Mouse (Mus musculus): ENCODE measurements at regions not wholly inside any gene's neighbourhood (a gene's known extent, or its start where the extent isn't known, plus 50 kb on each side); places are given as distances from the start of the nearest gene placed in this dataset.

DNA sequence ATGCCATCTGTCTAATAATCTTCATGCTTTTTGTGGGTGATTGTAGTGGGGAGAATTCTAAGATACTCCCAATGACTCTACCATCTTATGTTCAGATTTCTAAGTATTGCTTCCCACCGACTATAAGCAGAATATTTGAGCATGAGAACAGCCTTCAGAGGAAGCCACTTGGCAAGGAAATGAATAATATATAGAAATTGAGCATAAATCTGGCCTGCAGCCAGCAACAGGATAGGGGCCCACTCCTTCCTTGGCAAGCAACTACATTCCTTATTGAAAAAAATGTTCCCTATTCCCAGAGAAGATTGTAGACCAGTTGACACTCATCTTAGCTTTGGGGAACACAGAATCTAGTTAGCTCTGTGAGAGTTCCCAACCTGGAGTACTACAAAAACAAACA lies 591.5 kb upstream of the A1bg start:
- DNase-seq (ENCODE audit: low read depth): no peak

DNA sequence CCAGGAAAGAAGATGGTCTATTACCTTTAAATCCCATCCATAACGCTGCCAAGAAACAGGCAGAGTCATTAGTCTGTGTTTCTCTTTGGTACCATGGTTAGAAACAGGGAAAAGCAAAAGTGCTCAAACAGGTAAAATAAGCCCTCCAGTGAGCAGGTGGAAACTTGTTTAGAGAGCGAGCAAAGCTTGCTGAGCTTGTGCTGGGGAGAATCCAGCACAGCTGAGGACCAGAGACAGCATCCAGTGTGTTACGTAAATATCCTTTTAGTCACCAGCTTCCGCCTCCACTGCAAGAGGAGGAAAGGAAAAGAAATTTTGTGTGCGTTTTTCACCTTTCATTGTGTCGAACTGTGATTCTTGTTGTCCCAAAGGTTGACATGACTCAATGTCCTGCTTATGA lies 586.0 kb upstream of the A1bg start:
- no peak for DNase-seq (ENCODE audit: low read depth)

DNA sequence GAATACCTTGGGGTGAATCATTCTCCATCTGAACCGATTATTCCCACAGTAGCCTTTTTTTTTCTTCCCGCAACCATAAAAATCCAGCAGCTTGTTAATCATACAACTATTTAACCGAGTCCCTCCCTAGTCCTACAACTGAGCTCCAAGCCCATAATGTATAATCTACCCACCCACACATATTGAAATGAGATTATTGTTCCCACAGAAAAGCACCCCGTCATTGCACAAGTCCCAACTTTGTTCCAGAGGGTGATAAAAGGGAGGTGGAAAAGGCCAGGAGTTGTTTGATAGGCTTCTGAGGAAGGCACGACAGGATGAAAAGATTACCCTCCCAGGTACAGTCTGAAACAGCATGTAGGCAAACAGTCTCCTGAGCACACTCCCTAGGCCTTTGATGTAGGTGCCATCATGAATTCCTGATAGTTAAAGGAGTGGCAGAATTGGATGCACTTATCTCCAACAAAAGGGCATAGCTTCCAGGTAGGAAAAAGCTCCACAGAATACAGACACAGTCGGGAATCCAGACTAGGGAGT lies 583.6 kb upstream of the A1bg start:
- DNase-seq (ENCODE audit: low read depth): peak; percentile 93

DNA sequence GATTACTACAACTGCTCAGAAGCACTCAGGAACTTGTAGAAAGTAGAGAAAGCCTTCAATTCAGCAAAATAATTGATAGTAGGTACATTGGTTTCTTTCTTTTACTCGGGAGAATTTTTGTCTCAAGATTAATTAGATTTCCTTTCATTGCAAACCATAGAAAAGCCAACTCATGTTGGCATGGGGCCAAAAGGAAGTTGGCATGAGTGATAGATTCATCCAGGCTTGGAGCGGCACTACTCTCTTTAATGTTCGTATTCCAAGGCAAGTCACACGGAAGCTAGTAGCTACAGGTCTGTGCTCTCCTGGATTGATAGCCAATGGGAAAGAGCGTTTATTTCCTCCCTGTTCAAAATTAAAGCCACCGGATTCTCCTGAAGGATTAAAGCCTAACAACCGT lies 580.6 kb upstream of the A1bg start:
- no peak for DNase-seq (ENCODE audit: low read depth)

DNA sequence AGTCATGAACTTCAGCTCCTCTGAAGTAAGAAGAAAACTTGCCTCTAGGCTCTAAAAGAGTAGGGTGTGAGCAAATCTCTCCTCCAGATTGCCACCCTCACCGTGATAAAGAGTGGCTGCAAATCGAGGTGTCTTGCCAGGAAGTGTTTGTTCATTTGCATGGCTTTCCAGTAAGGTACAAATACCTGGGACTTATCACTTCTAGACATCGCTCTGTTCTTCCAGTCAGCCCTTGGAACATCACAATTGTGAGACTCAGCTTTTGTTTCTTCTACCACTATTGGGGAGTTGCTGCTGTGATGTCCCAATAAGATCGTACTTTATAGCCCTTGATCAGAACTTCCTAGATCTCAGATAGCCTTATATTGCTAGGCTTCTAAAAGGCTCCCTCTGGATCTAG lies 566.9 kb upstream of the A1bg start:
- no peak for DNase-seq (ENCODE audit: low read depth)

DNA sequence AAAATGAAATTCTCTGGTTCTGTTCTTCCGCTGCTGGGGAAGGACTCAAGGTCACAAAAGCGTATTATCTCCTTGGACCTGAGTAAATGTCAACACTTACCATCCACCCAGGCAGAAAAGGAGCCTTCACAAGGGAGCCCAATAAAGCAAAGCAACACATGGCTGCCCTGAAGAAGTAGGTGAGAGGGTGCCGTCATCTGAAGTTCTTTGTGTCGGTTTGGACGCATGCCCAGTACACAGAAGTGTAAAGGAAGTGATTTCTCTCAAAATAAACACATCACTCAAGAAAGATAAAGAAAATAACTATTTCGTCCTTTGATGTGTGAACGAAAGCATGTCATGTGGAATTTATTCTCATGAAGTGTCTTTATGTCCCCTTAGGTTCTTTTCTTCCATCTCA lies 559.0 kb upstream of the A1bg start:
- no peak for DNase-seq (ENCODE audit: low read depth)

DNA sequence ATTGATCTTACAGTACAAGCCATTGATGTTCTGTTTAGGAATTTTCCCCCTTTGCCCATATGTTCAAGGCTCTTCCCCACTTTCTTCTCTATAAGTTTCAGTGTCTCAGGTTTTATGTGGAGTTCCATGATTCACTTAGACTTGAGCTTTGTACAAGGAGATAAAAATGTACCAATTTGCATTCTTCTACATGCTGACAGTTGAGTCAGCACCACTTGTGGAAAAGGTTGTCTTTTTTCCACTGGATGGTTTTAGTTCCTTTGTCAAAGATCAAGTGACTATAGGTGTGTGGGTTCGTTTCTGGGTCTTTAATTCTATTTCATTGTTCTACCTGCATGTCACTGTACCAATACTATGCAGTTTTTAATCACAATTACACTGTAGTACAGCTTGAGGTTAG lies 551.1 kb upstream of the A1bg start:
- no peak for DNase-seq (ENCODE audit: low read depth)

DNA sequence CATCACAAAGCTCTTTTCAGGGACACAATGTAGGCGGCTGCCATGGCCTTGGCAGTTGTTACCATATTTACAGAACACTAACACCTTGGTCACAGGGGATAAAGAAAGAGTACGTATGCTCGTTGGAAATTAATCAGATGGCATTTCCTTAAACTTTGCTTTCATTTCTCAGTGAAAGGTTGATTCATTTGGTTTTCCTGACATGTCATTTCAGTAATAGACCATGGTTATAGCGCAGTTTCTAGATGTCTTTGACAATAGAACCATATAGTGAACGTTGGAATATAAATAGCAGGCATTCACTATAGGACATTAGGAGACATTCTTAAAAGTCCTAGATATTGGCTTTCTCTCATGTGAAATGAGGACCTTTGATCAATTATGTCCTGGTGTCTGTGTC lies 532.2 kb upstream of the A1bg start:
- no peak for DNase-seq (ENCODE audit: low read depth)

DNA sequence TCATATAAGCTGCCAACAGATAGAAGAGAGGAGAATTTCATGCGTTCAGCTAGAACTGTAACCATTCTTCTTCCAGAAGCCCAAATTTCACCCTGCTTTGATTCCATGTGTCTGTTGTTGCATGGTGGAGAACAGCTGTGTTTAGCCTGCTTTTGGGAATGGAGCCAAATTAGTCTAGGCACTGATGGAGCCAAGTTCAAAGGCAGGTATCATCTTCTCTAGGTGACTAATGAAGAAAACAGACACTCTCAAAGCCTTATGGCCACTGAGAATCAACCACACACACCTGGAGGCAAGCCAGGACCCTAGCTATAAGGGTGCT lies 531.5 kb upstream of the A1bg start:
- DNase-seq (ENCODE audit: low read depth): no peak

DNA sequence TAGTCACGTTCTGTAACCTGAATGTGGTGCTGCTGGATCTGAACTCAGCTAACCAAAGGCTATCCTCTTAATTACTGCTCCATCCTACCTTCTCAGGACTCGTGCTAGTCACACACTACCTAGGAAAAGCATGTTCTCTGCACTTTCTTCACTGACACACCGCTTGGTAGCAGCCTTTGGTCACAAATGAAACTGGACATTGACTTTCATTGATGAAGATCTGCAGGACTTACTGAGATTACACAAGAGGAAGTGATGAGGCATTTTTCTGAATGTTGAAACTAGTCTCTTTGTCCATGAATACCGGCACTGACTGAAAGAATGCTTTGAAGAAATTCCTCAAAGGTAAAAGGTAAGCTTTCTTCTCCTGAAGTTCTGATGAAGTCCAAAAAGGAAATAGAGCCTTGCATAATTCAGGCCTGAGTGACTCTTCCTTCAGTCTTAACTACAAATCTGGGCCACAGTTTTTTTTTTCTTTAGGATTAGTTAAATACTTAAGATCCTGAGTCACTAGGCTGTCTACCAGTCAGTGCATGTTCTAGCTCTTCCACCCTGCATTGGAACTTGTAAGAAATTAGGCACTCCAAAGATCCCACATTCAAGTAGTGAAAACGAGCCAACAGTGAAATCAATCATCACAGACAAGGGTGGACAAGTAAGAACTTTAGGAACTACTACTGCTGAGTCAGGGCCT lies 531.0 kb upstream of the A1bg start:
- DNase-seq (ENCODE audit: low read depth): peak; percentile 98

DNA sequence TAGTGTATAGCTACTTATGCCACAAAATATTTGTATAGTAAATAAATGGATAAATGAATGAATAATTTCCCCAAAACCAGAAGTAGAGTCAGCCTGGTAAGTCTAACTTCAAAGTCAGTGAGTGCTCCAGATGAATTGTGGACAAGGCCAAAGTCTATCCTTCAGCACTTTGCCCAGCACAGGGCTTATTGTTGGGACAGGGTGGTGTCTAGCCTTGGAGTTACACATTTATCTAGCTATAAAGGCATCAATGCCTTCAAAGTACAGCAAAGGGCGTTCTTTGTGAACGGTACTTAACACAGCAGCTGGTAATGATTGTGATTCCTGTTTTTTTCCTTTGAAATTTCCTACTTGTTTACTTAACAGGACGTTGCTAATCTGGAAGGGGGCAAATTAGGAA lies 527.4 kb upstream of the A1bg start:
- no peak for DNase-seq (ENCODE audit: low read depth)

DNA sequence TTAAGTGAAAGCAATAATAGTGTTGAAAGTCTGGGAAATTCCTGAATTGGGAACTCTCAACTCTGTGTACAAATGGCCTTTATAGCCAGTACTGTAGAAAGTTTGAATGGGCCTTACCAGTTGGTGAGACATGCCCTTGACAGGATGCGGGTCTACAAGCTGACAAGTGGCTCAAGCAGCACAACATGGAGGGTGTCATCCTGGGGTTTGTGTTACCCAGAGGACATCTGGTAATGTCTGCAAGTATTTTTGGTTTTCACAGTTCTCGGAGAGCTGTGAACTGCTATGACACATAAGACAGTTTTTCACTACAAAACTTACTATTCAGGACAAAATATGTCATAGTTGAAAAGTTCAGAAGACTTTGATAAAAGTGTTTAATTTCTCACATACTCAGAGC lies 525.7 kb upstream of the A1bg start:
- DNase-seq (ENCODE audit: low read depth): no peak

DNA sequence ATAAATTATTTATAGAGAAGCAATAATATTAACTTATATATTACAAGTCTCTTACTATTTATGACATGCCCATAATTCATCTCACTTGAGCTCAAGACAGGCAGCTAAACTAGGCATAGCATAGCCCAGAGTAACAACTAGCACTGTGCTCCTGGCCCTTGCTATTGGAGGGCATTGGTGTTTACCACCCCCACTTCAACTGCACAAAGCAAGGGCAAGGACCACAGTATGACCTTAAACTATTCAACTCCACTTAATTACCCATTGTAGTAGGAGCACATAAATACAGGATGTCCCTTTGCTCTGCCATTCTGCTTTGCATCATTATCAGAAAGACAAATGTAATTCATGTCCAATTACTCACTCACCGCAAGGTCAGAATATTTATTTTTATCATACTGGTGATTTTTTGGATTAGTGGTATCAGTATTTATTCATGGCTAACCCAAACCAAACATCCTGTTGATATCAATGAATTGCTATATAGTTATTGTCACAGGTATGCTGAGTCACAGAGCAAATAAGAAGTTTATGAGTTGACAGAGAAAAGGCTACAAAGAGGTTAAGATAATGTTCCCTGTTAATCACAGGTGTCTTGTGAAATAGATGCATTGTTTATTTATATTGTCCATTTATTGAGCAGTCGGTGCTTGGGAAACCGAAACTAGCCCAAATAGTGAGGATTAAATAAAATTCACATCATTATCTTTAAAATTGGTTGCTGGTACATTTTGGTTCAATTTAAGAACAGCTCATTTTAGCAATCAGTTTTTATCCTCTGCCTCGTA lies 523.4 kb upstream of the A1bg start:
- no peak for DNase-seq (ENCODE audit: low read depth)

DNA sequence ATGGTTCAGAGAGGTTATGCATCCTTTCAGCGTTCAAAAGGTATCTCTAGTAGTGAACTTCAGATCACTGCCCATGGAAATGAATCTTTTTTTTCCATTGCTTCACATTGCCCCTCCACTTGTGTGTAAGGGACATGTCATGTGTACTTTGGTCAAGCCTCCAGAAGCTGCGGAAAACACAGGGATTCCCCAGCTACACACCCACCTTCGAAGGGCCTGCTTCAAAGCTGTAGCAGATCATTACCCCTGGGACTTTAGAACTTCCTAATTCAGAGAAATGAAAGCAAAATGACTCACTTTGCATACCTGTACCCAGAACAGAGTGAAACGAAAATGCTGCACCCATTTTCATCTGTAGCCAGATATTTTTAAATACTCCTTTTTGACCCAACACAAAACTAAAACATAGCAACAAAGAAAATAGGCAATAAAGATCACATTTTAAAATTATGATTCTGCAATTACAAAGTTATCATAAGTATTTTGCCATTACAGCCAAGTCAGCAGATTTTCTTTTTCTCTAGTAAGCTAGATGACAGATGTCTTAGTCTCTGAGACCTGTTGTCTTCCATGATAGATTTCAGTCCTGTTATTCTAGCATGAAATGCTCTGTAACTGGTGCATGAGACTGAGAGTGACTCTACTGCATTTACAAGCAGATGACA lies 519.1 kb upstream of the A1bg start:
- no peak for DNase-seq (ENCODE audit: low read depth)

DNA sequence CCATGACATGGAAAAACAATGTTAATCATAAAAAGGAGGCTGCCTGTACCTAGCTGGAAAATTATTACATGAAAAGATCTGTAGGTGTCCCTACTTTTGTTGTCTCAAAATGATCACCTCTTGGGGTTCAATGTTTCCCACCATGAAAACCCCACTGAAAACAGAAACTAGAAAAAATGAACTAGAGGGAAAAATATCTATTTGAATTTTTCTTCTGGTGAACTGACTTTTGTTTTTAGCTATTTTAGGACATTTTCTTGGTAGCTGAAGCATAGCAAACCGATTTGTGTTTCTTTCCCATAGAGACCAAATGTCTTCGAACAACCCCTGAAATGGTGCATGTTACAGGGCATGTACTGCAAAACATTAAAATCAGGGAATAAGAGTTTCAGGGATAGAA lies 518.2 kb upstream of the A1bg start:
- DNase-seq (ENCODE audit: low read depth): no peak

DNA sequence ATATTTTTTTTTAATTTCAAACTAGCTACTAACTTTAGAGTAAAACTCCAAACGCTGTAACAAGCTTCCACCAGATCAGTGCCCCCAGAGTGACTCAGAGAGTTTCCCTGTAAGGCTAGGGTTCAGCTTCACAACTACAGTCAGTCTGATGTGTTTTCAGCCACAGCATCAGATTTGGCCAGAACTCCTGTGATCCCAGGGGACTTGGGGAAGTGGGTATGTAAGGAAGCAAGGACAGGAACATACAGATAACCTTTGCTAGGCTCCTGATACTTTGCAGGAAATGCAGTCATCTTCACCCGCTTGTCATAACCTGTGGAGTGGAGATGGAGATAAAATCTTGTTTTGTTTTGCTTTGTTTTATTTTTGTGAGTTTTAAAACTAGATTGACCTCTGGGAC lies 517.5 kb upstream of the A1bg start:
- no peak for DNase-seq (ENCODE audit: low read depth)

DNA sequence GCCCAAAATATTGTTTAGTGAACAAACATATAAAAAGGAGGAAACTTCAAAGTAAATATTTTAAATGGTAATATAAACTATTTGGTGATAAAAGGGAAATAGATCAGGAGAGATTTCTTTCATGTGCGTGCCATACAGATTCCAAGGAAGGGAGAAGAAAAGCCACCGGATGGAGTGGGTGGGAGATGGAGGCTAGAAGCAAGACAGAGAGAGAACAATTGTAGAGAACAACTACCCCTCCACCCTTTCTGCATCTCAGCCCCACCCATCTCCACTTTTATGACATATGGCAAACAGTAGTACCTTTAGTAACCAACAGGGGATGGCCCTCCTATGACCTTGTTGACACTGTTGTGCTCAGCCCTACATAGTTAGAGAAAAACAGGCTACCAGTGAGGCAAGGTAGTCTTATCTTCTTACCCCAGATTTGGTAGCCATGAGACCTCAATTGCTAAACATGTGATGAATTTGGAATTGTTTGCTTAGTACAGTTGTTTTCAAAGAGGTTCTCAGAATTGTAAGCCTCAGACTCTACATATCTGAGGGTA lies 516.9 kb upstream of the A1bg start:
- DNase-seq (ENCODE audit: low read depth): no peak

DNA sequence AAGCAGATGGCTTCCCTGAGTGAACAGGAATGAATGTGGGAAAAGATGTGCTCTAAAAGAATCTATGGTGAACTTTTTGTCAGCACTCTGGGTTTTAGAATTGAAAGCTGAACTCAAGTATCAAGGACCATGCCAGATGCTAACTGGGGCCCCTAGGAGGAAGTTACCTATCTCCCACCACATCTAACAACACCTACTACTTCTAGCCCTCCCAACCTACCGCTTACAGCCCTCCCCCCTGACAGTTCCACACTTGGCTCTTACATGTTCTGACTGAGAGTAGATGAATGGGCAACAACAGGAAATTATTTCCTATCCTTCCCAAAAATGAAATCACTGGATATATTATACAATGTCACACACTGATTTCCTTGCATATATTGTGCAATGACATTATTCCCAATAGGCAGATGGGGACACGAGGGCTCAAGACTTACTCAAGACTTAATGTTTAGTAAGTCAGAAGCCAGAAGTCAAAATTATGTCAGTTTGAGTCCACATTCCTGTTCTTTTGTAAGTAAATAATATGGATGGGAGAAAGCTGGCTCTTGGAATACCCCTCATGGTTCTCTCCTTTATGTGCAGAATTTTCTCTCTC lies 506.1 kb upstream of the A1bg start:
- DNase-seq (ENCODE audit: low read depth): no peak

DNA sequence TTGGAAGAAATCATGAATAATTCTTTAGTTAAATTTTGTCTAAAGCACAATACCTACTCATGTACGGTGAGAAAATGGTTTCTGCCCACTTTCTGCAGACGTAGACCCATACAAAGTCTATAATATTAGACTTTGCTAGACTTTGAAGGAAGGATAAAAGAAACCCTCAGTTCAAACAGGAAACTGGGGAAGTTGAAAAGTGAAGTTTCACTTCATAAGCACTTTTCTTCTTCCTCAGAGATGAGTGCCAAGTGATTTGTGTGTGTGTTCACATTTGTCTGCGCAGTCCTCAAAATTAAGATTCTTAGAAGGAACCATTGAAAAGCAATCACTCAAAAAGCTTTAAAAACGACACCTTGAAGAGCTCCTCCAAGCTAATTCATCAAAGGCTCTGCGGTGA lies 500.2 kb upstream of the A1bg start:
- DNase-seq (ENCODE audit: low read depth): no peak

DNA sequence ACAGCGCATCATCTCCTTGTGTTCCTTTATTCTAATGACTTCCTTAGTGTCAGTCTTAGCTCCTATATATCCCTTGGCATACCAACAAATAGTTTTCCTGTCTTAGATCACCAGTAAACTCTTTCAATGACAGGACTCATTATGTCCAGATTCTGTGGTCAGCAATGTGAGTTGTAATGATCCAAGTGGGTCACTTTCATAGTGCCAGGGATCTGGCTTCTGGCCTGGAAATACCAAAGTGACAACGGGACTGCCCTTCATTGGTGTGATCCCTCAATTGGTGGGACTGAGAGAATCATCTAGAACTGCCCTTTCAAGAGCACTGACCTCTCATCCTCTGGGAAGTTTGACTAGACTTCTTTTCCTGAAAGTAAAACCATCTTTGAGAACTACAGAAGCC lies 494.7 kb upstream of the A1bg start:
- no peak for DNase-seq (ENCODE audit: low read depth)

DNA sequence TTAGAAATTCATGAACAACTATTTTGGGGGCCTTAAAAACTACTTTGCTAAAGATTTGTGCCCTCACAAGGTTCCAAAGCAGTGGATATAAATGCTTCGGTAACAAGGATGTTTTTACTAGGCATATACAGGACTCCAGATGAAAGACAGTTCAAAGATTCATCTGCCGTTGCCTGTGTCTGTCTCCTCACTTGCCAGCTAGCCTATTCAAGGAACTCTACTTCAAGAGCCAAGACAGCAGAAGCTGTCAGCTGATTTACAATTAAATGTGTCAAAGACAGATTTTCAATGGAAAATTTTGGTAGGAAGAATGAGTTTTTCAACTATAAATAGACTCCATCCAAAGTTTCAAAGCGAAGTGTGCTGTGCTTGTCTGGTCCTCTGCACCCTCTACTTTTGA lies 494.0 kb upstream of the A1bg start:
- DNase-seq (ENCODE audit: low read depth): no peak

DNA sequence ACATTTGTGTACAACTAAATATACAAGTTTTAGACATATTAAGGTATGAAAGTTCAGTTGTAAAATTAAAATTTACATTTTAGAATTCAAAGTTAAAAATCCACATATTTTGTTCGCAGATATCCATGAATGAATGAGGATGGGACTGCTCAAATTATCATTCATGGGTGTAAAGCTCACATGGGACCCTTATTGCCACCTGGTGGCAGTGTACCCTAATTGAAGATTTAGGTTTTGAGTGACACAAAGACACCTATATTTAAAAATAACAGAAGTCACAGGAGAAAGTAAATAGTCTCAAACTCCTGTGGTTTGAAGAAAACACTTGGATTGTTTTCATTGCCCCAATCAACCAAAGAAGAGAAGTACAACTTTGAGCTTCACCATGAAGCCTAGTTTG lies 492.8 kb upstream of the A1bg start:
- DNase-seq (ENCODE audit: low read depth): no peak
